Mouse (Mus musculus): ENCODE results near the gene 2810006K23Rik. TPM values are rescaled to one million over a fixed set of nuclear protein-coding genes. Genes with fewer than 3 reads are reported as not detected.
A peak's percentile ranks its signal among the peaks of the same experiment; 100 is the strongest.
"Not testable (repeated sequence)": the region's sequence is repeated elsewhere in the genome, so short reads cannot be mapped to it uniquely, and the experiment has no call there.

Gene 2810006K23Rik
- polyA plus RNA-seq (2014; fragmentation: Nextera tagmentation; extraction: Ambion mirVana): 9.4 and 10.2 TPM in 2 replicates

DNA sequence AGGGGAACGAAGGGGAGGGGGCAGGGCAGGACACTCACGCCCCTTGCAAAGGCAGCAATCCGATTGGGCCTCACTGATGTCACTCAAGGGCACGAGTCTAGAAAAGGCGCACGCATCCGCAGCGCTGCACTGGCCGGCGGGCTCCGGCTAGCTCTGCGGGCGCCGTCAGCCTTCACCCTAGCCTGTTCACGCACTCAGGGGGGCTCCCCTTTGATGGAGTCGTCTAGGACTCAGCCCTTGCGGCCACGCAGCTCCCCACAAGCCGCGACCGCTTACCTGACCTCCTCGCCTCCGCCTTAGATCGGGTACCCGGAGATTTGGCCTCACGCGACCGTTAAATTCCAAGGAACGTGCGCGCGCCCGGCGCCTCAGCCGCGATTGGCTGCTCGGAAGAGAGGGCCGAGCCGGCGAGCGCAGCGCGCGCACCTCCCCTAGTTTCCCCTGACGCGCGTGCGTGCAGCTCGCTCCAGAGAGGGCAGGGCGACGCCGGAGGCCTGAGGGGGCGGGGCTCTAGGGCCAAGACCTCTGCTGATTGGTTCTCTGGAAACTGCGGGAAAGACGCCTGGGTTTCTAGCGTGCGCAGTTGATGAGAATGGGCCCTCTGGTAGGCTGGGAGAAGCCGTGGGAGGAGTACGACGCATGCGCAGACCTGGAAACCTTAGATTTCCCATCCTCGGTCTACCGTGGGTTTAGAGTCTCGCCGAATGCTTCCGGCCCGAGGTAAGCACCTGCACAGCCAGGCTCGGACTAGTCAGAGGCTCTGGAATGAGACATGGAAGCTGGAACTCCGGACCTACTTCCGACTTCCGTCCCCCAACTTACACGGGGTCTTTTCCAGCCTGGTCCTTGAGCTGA lies at the start of gene 2810006K23Rik, which contains the start of gene Mphosph9:
TSS of gene 2810006K23Rik (plus strand) at position 580 of the 855 bp plus-strand sequence.
TSS of gene Mphosph9 (minus strand) at position 463 of the 855 bp plus-strand sequence.
- Histone ChIP-seq H3K36me3 (replicated peaks; ENCODE audit: control insufficient read depth, insufficient read depth) (peaks cover 13% of the 10 kb centered on the region), H3K27me3 (ENCODE audit: control insufficient read depth, insufficient read depth, low read length) (no peaks in the 10 kb centered on the region), H3K4me3 (replicated peaks; ENCODE audit: low read length) (peak within 1 kb of the TSS; percentile 62), H3K4me1 (replicated peaks; ENCODE audit: control insufficient read depth, insufficient read depth, low read length) (peaks cover 16% of the 10 kb centered on the region), H3K9me3 (ENCODE audit: control insufficient read depth, low read length) (no peaks in the 10 kb centered on the region), H3K9ac (peak within 1 kb of the TSS; percentile 83), H3K4me2 (replicated peaks) (peak within 1 kb of the TSS; percentile 85), H3K27ac (peak within 1 kb of the TSS; percentile 96)
- DNase-seq (ENCODE audit: low spot score) (peak; percentile 99), ATAC-seq (ENCODE audit: low FRiP score) (peak; percentile 97)
- under 1% methylated on average over 72 of the region's 72 CpGs for WGBS

DNA sequence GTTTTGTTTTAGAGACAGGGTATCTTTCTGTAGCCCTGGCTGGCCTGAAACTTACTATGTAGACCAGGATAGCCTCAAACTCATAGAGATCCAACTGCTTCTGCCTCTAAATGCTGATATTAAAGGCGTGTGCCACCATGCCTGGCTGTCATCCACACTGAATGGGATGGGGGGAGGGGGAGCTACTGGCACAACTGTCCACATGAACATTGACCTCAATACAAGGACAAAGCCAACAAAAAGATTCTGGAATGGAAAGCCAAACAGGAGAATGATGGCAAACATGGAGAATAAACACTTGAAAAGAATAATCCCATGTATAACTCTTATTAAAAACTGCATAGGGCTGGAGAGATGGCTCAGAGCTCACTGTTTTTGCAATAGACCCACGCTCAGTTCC lies 45.0 kb upstream of the 2810006K23Rik start:
- Histone ChIP-seq H3K27ac (no peak overlapping the region), H3K4me1 (replicated peaks; ENCODE audit: control insufficient read depth, insufficient read depth, low read length) (no peaks in the 10 kb centered on the region), H3K9ac (no peak overlapping the region), H3K36me3 (replicated peaks; ENCODE audit: control insufficient read depth, insufficient read depth) (peaks cover 74% of the 10 kb centered on the region), H3K4me3 (replicated peaks; ENCODE audit: low read length) (no peak overlapping the region), H3K27me3 (ENCODE audit: control insufficient read depth, insufficient read depth, low read length) (no peaks in the 10 kb centered on the region), H3K9me3 (ENCODE audit: control insufficient read depth, low read length) (no peaks in the 10 kb centered on the region), H3K4me2 (replicated peaks) (no peak overlapping the region)
- DNase-seq (ENCODE audit: low spot score) (no peak), ATAC-seq (ENCODE audit: low FRiP score) (no peak)
- 89% methylated on average over 2 of the region's 2 CpGs for WGBS

GRCm38 (mm10) chr5:124284330-124284729 lies 43.6 kb upstream of the 2810006K23Rik start:
- Histone ChIP-seq H3K9me3 (ENCODE audit: control insufficient read depth, low read length) (no peaks in the 10 kb centered on the region), H3K4me3 (replicated peaks; ENCODE audit: low read length) (no peak overlapping the region), H3K4me1 (replicated peaks; ENCODE audit: control insufficient read depth, insufficient read depth, low read length) (no peaks in the 10 kb centered on the region), H3K36me3 (replicated peaks; ENCODE audit: control insufficient read depth, insufficient read depth) (peaks cover 77% of the 10 kb centered on the region), H3K27me3 (ENCODE audit: control insufficient read depth, insufficient read depth, low read length) (no peaks in the 10 kb centered on the region), H3K27ac (no peak overlapping the region), H3K9ac (no peak overlapping the region), H3K4me2 (replicated peaks) (no peak overlapping the region)
- ATAC-seq (ENCODE audit: low FRiP score) (no peak), DNase-seq (ENCODE audit: low spot score) (no peak)
- 73% methylated on average over 3 of the region's 3 CpGs for WGBS

DNA sequence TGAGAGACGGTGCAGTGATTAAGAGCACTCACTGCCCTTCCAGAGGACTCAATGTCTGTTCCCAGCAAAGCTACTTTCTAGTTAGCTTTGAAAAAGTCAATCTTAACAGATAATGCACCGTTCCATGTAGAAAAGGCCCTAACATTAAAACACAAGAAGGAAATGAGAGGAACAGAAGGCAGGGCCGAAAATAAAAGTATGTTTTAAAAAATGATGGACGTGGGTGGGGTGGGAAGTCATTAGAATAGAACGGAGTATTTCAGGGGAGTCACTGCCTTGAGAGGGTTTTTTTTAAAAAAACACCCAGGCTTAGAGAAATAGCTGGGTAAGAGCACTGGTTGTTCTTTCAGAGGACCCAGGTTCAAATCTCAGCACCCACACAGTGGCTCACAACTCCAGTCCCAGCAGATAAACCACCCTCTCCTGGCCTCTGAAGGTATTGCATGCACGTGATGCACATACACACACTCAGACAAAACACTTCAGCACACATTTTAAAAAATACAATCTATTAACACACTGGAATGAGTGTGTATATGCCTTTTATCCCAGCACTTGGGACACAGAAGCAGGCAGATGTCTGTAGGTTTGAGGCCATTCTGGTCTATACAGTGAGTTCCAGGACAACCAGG lies 40.2 kb upstream of the 2810006K23Rik start:
- Histone ChIP-seq H3K4me2 (replicated peaks) (no peak overlapping the region), H3K9ac (no peak overlapping the region), H3K27me3 (ENCODE audit: control insufficient read depth, insufficient read depth, low read length) (no peaks in the 10 kb centered on the region), H3K27ac (no peak overlapping the region), H3K4me3 (replicated peaks; ENCODE audit: low read length) (no peak overlapping the region), H3K4me1 (replicated peaks; ENCODE audit: control insufficient read depth, insufficient read depth, low read length) (no peaks in the 10 kb centered on the region), H3K9me3 (ENCODE audit: control insufficient read depth, low read length) (no peaks in the 10 kb centered on the region), H3K36me3 (replicated peaks; ENCODE audit: control insufficient read depth, insufficient read depth) (peaks cover 87% of the 10 kb centered on the region)
- ATAC-seq (ENCODE audit: low FRiP score) (no peak), DNase-seq (ENCODE audit: low spot score) (no peak)
- 98% methylated on average over 6 of the region's 6 CpGs for WGBS

DNA sequence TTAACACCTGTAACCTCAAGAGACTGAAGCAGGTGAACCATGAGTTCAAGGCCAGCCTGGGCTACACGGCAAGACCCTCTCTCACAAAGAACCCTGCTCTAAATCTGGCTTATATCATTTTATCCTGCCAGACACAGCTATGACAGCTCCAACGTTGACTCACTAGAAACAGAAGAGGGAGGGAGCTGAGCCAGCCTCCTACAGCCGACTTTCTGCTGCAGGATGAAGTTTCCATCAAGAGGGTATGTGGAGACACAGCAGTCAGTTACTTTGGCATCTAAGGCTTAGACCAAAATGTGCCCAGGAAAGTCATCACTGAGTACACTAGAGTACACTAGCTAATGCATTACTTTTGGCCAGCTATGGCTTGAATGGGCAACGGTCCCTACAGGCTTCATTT lies 37.7 kb upstream of the 2810006K23Rik start:
- H3K36me3 ChIP-seq (replicated peaks; ENCODE audit: control insufficient read depth, insufficient read depth): peaks cover 92% of the 10 kb centered on the region

GRCm38 (mm10) chr5:124293967-124294366 lies 33.9 kb upstream of the 2810006K23Rik start:
- no peaks in the 10 kb centered on the region for H3K27me3 ChIP-seq (ENCODE audit: control insufficient read depth, insufficient read depth, low read length)
- H3K4me1 ChIP-seq (replicated peaks; ENCODE audit: control insufficient read depth, insufficient read depth, low read length): no peaks in the 10 kb centered on the region
- 93% methylated on average over 5 of the region's 5 CpGs for WGBS
- peaks cover 85% of the 10 kb centered on the region for H3K36me3 ChIP-seq (replicated peaks; ENCODE audit: control insufficient read depth, insufficient read depth)
- ATAC-seq (ENCODE audit: low FRiP score): no peak
- no peaks in the 10 kb centered on the region for H3K9me3 ChIP-seq (ENCODE audit: control insufficient read depth, low read length)
- no peak overlapping the region for H3K27ac ChIP-seq
- no peak overlapping the region for H3K4me3 ChIP-seq (replicated peaks; ENCODE audit: low read length)
- no peak overlapping the region for H3K4me2 ChIP-seq (replicated peaks)
- no peak overlapping the region for H3K9ac ChIP-seq
- DNase-seq (ENCODE audit: low spot score): no peak

More for the DNA sequence above, 37.7 kb upstream of the 2810006K23Rik start:
- ATAC-seq (ENCODE audit: low FRiP score) (no peak), DNase-seq (ENCODE audit: low spot score) (no peak)
- no peak overlapping the region for H3K4me2 ChIP-seq (replicated peaks)
- H3K9me3 ChIP-seq (ENCODE audit: control insufficient read depth, low read length): no peaks in the 10 kb centered on the region
- H3K27me3 ChIP-seq (ENCODE audit: control insufficient read depth, insufficient read depth, low read length): no peaks in the 10 kb centered on the region
- H3K4me3 ChIP-seq (replicated peaks; ENCODE audit: low read length): no peak overlapping the region
- WGBS: 97% methylated on average over 4 of the region's 4 CpGs
- no peaks in the 10 kb centered on the region for H3K4me1 ChIP-seq (replicated peaks; ENCODE audit: control insufficient read depth, insufficient read depth, low read length)
- H3K9ac ChIP-seq: no peak overlapping the region
- no peak overlapping the region for H3K27ac ChIP-seq

- DNase-seq (ENCODE audit: low spot score): no peak
- H3K9ac ChIP-seq: no peak overlapping the region
- H3K4me3 ChIP-seq (replicated peaks; ENCODE audit: low read length): no peak overlapping the region
- H3K27ac ChIP-seq: no peak overlapping the region
- 97% methylated on average over 4 of the region's 4 CpGs for WGBS
- peaks cover 73% of the 10 kb centered on the region for H3K36me3 ChIP-seq (replicated peaks; ENCODE audit: control insufficient read depth, insufficient read depth)
- H3K4me2 ChIP-seq (replicated peaks): no peak overlapping the region
- no peaks in the 10 kb centered on the region for H3K4me1 ChIP-seq (replicated peaks; ENCODE audit: control insufficient read depth, insufficient read depth, low read length)
- ATAC-seq (ENCODE audit: low FRiP score): no peak
- no peaks in the 10 kb centered on the region for H3K27me3 ChIP-seq (ENCODE audit: control insufficient read depth, insufficient read depth, low read length)
- no peaks in the 10 kb centered on the region for H3K9me3 ChIP-seq (ENCODE audit: control insufficient read depth, low read length)
Measured at GRCm38 (mm10) chr5:124296475-124296874, 31.4 kb upstream of the 2810006K23Rik start.

- H3K27ac ChIP-seq; H3K27me3 ChIP-seq (ENCODE audit: control insufficient read depth, insufficient read depth, low read length); H3K9ac ChIP-seq; H3K4me3 ChIP-seq (replicated peaks; ENCODE audit: low read length); H3K4me1 ChIP-seq (replicated peaks; ENCODE audit: control insufficient read depth, insufficient read depth, low read length); H3K4me2 ChIP-seq (replicated peaks); ATAC-seq (ENCODE audit: low FRiP score); H3K9me3 ChIP-seq (ENCODE audit: control insufficient read depth, low read length): not testable (repeated sequence)
- peaks cover 65% of the 10 kb centered on the region for H3K36me3 ChIP-seq (replicated peaks; ENCODE audit: control insufficient read depth, insufficient read depth)
- peak; percentile 33 for DNase-seq (ENCODE audit: low spot score)
- WGBS: 56% methylated on average over 4 of the region's 4 CpGs
Measured at GRCm38 (mm10) chr5:124299307-124299706, 28.6 kb upstream of the 2810006K23Rik start.

GRCm38 (mm10) chr5:124300132-124300531 lies 27.8 kb upstream of the 2810006K23Rik start:
- Histone ChIP-seq H3K4me3 (replicated peaks; ENCODE audit: low read length) (no peak overlapping the region), H3K27ac (no peak overlapping the region), H3K36me3 (replicated peaks; ENCODE audit: control insufficient read depth, insufficient read depth) (peaks cover 62% of the 10 kb centered on the region), H3K27me3 (ENCODE audit: control insufficient read depth, insufficient read depth, low read length) (no peaks in the 10 kb centered on the region), H3K4me1 (replicated peaks; ENCODE audit: control insufficient read depth, insufficient read depth, low read length) (no peaks in the 10 kb centered on the region), H3K9ac (no peak overlapping the region), H3K9me3 (ENCODE audit: control insufficient read depth, low read length) (no peaks in the 10 kb centered on the region), H3K4me2 (replicated peaks) (no peak overlapping the region)
- no peak for ATAC-seq (ENCODE audit: low FRiP score)
- 84% methylated on average over 4 of the region's 4 CpGs for WGBS
- no peak for DNase-seq (ENCODE audit: low spot score)

All from hindbrain, embryonic 14.5 days (tissue).